Mouse (Mus musculus) ES-Bruce4 (cell line): Measurements from ENCODE around the gene L1cam.

Source experiments
- CTCF ChIP-seq: IDR thresholded peaks from one replicate; pipeline ENCODE4 v1.8.1; 2011; ENCODE audit warnings: low read depth, low read length
- POLR2A ChIP-seq: IDR thresholded peaks from one replicate; pipeline ENCODE4 v1.8.1; 2011; ENCODE audit warnings: low read length; ENCODE audit not compliant: insufficient read depth

GRCm38 (mm10) chrX:73869334-73869733, 26.6 kb downstream of the L1cam start:
- TF ChIP-seq CTCF: no peak
- TF ChIP-seq POLR2A: no peak
